Comparison of ENCODE assay signal across 20 mouse cellular contexts in the genomic region with DNA sequence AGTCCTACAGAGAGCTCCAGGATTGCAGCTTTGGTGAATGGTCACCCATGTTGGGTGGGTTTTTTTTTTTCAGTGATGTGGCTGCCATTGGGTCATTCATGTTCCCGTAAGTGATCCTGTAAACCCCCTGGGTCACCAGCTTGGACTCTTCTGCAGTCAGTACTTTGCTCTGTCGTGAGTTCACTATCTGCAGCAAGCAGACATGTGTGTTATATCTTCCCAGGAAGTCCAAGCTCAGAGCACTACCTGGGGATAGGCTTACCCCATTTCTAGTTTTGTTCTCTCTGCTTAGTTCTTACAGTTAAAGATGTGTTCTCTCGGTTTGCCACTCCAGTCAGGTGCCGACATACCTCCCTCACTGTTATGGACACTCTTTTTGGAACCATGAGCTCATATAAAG.
"Had no signal": no experiment of that assay in that cellular context is flagged by ENCODE, and none has a peak within 500 bp of the region (broad histone marks: within the 10 kb centered on the region; RNA-seq: fewer than 3 reads in every experiment).

No protein-coding gene starts in this region.

- H3K36me3 ChIP-seq: midbrain, embryonic 10.5 days; midbrain, embryonic 12.5 days; neural tube, embryonic 13.5 days; neural tube, embryonic 15.5 days had no signal

- DNase-seq: liver, postnatal 0 days; lung, embryonic 14.5 days; lung, postnatal 10 days; lung, postnatal 4 days; midbrain, embryonic 14.5 days; retina, postnatal 1 day; right cerebral cortex, adult 18-20 months; right cerebral cortex, postnatal 25 days; right cerebral cortex, postnatal 4 days; spleen, adult 18-20 months; thymus, adult 18-20 months; thymus, postnatal 14 days; thymus, postnatal 36 days had no signal

- H3K9ac ChIP-seq: liver, postnatal 0 days; lung, embryonic 14.5 days; midbrain, embryonic 12.5 days; neural tube, embryonic 13.5 days; neural tube, embryonic 15.5 days had no signal

- H3K4me1 ChIP-seq: midbrain, embryonic 12.5 days had no signal

- ATAC-seq: liver, postnatal 0 days; midbrain, embryonic 16.5 days had no signal

- H3K27ac ChIP-seq: midbrain, embryonic 10.5 days; midbrain, embryonic 12.5 days; neural tube, embryonic 13.5 days; neural tube, embryonic 15.5 days had no signal

- H3K27me3 ChIP-seq: midbrain, embryonic 12.5 days; neural tube, embryonic 13.5 days; neural tube, embryonic 15.5 days had no signal

- H3K4me2 ChIP-seq: lung, embryonic 14.5 days; midbrain, embryonic 12.5 days; neural tube, embryonic 13.5 days; neural tube, embryonic 15.5 days had no signal

- H3K4me3 ChIP-seq: midbrain, embryonic 10.5 days; midbrain, embryonic 12.5 days; myocyte; neural tube, embryonic 13.5 days; neural tube, embryonic 15.5 days had no signal

- H3K9me3 ChIP-seq: megakaryocyte, embryonic 14.5 days; midbrain, embryonic 10.5 days; midbrain, embryonic 12.5 days; neural tube, embryonic 13.5 days; neural tube, embryonic 15.5 days had no signal
